Mouse (Mus musculus) megakaryocyte-erythroid progenitor cell, adult 5 weeks (primary cell): ENCODE data around the gene Ctla2b. TPM values are rescaled to one million over a fixed set of nuclear protein-coding genes. Genes with fewer than 3 reads are reported as not detected.

Experiments used
- polyA plus RNA-seq: library from polyadenylated mRNA; stranded (reverse); fragments of >175 nt; gene quantifications from 2 replicates; pipeline ENCODE4 v1.2.3, GENCODE M21; 2012

Ctla2b gene
- polyA plus RNA-seq = 0.53 and 0.96 TPM in 2 replicates

GRCm38 (mm10) chr13:60897328-60897727, at the start of gene Ctla2b:
Ctla2b (minus strand) TSS chr13:60897447.

GRCm38 (mm10) chr13:60941884-60942283, 44.6 kb upstream of the Ctla2b start, which contains the start of gene Tpbpa:
Tpbpa (minus strand) TSS chr13:60941984.

GRCm38 (mm10) chr13:60936500-60936901, 39.3 kb upstream of the Ctla2b start, which contains the start of the genes Gm49391 and Ctla2a:
Gm49391 (minus strand) TSS chr13:60936571.
Ctla2a (minus strand) TSS chr13:60936625.

GRCm38 (mm10) chr13:60935490-60935889, 38.2 kb upstream of the Ctla2b start, which contains the start of gene Gm49393:
Gm49393 (minus strand) TSS chr13:60935590.

GRCm38 (mm10) chr13:60904780-60905179, 7.5 kb upstream of the Ctla2b start, which contains the start of gene Tpbpb:
Tpbpb (minus strand) TSS chr13:60904880.

GRCm38 (mm10) chr13:60896794-60897193, 453 bp downstream of the Ctla2b start, which contains the start of gene Gm49392:
Gm49392 (minus strand) TSS chr13:60896894.

GRCm38 (mm10) chr13:60864281-60864680, 33.0 kb downstream of the Ctla2b start, which contains the start of gene 4930486L24Rik:
4930486L24Rik (minus strand) TSS chr13:60864475.

Other genes with a start within 250 kb of the Ctla2b start
- gene BC051665, start 111.1 kb downstream of the Ctla2b start, polyA plus RNA-seq = not detected in 2 replicates
- gene Ctsll3, start 94.6 kb downstream of the Ctla2b start, polyA plus RNA-seq = not detected in 2 replicates
- not detected in 2 replicates for gene 4930486L24Rik, start 33.0 kb downstream of the Ctla2b start, polyA plus RNA-seq
- 0.39 TPM in 2 replicates for gene Gm49392, start 553 bp downstream of the Ctla2b start, polyA plus RNA-seq
- not detected in 2 replicates for gene Tpbpb, start 7.4 kb upstream of the Ctla2b start, polyA plus RNA-seq
- not detected in 2 replicates for gene Gm49393, start 38.1 kb upstream of the Ctla2b start, polyA plus RNA-seq
- gene Gm49391, start 39.1 kb upstream of the Ctla2b start, polyA plus RNA-seq = not detected in 2 replicates
- 15.8 and 17.1 TPM in 2 replicates for gene Ctla2a, start 39.2 kb upstream of the Ctla2b start, polyA plus RNA-seq
- not detected in 2 replicates for gene Tpbpa, start 44.5 kb upstream of the Ctla2b start, polyA plus RNA-seq
- gene Ctsj, start 108.5 kb upstream of the Ctla2b start, polyA plus RNA-seq = not detected in 2 replicates
- not detected in 2 replicates for gene Ctsq, start 143.2 kb upstream of the Ctla2b start, polyA plus RNA-seq